Mouse (Mus musculus) embryonic fibroblast, embryonic 13.5 days (primary cell): ENCODE results near the gene Pard3b. TPM values are rescaled to one million over a fixed set of nuclear protein-coding genes. Genes with fewer than 3 reads are reported as not detected.

ENCODE experiments used
- H3K27ac ChIP-seq: 2 replicates; pipeline ENCODE4 v1.5.1; 2012; ENCODE audit warnings: low read length, control low read depth, inconsistent platforms; ENCODE audit not compliant: insufficient read depth
- H3K4me1 ChIP-seq: 2 replicates; pipeline ENCODE4 v1.6.1; 2011; ENCODE audit warnings: low read length; ENCODE audit not compliant: control insufficient read depth, insufficient read depth
- H3K4me3 ChIP-seq: 2 replicates; pipeline ENCODE4 v1.5.1; 2011; ENCODE audit warnings: mild to moderate bottlenecking, control low read depth, low read length; ENCODE audit not compliant: insufficient read depth
- CTCF ChIP-seq: IDR thresholded peaks from 2 replicates; pipeline ENCODE4 v1.5.1; 2011; ENCODE audit warnings: mild to moderate bottlenecking, control low read depth, low read length, moderate library complexity, borderline replicate concordance; ENCODE audit not compliant: insufficient read depth
- POLR2A ChIP-seq: IDR thresholded peaks from 2 replicates; pipeline ENCODE4 v1.6.1; 2011; ENCODE audit warnings: low read depth, mild to moderate bottlenecking, control low read depth, low read length, moderate library complexity
- polyA plus RNA-seq: library from polyadenylated mRNA; stranded (reverse); fragments of >200 nt; gene quantifications from 2 replicates; pipeline ENCODE4 v1.2.4, GENCODE M21; 2011; ENCODE audit warnings: low read depth; ENCODE audit not compliant: missing spikeins, insufficient read length

The Pard3b gene
- polyA plus RNA-seq, 1 experiment, result 6.9 TPM

- Histone ChIP-seq H3K4me3 (no peak overlapping the region), H3K27ac (no peak overlapping the region), H3K4me1 (no peaks in the 10 kb centered on the region)
- TF ChIP-seq CTCF, result no peak
- TF ChIP-seq POLR2A, result no peak
Observed at GRCm38 (mm10) chr1:61747481-61747880, 108.9 kb downstream of the Pard3b start.

DNA sequence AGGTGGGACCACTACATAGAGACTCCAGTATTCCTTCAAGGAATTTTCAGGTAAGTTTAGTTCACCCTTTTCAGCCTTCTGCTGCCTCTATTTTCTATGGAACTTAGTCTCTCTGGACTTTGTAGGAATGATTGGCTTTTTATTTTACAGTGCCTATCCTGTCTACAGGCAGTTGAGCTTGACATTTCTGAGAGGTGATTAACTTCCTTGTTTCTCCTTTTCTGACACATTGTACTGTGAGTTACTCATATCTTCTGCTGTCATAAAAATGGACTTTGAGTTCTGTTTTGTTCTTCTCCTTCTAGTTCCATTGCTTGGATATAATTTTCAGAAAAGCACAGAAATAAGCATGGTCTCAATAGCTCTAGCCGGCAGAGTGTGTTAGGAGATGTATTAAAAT lies 112.4 kb downstream of the Pard3b start:
- TF ChIP-seq POLR2A (no peak), CTCF (no peak)
- no peak overlapping the region for H3K27ac ChIP-seq
- no peak overlapping the region for H3K4me3 ChIP-seq

DNA sequence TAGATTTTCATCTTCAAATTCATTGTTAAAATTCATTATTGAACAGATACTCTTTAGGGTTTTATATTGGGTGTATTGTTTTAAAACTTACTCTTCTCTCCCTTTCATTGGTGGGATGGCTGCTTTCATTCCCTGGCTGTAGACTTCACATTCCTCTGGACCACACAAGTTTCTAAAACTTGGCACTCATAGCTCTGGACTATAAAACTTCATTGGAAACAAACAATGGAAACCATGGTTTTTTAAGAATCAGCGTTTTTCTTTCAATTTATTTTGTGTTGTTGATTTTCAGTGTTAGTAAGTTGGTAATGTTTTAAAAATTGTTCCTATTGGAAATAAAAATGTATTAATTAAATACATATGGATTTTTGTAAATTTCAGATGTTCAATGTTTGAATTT lies 118.1 kb downstream of the Pard3b start:
- TF ChIP-seq CTCF, result no peak
- TF ChIP-seq POLR2A, result no peak
- H3K4me1 ChIP-seq, result no peaks in the 10 kb centered on the region
- no peak overlapping the region for H3K27ac ChIP-seq
- H3K4me3 ChIP-seq, result no peak overlapping the region

More for the DNA sequence above, 112.4 kb downstream of the Pard3b start:
- H3K4me1 ChIP-seq, result no peaks in the 10 kb centered on the region

DNA sequence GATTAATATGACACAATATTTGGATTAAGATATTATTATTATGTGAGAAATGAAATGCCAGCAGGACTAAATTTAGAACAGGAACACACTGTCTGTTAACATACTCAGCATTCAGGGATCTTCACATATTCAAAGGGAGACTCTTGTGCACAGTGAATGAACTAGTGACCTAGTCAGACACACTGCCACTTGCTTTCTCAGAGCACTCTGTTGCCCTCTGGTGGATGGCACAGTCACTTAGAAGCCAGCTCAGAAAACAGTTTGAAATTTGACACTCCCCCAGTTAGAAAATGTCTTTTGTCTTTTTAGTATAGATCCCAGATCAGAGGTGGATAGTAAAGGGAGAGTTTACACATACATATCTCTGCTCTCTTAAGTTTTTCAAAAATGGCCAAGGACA lies 132.6 kb downstream of the Pard3b start:
- H3K27ac ChIP-seq, result no peak overlapping the region
- no peak overlapping the region for H3K4me3 ChIP-seq
- no peaks in the 10 kb centered on the region for H3K4me1 ChIP-seq
- peak; percentile 82; the same call in 1 of the 2 replicates for TF ChIP-seq CTCF
- TF ChIP-seq POLR2A, result no peak

- TF ChIP-seq CTCF (no peak), POLR2A (no peak)
- Histone ChIP-seq H3K4me3 (no peak overlapping the region), H3K27ac (no peak overlapping the region), H3K4me1 (no peaks in the 10 kb centered on the region)
Observed at GRCm38 (mm10) chr1:61778731-61779130, 140.1 kb downstream of the Pard3b start.

DNA sequence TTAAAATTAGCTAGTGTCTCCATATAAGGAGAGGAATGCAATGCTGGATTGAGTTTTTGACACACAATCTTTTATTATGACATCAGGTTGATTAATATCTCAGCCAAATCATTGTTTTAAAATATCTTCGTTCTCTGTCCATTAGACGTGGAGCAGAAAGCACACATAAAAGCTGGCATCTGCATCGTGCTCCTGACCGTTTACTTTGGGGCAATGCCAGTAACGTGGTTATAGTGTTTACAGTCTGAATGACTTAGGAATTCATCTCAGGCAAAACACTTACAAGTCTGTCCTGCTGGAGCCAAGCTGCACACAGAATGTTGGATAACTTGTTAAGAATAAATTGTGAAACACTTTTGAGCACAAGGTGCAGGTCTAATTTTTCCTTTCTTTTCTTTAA lies 141.3 kb downstream of the Pard3b start:
- Histone ChIP-seq H3K4me3 (no peak overlapping the region), H3K4me1 (no peaks in the 10 kb centered on the region), H3K27ac (no peak overlapping the region)
- TF ChIP-seq POLR2A (no peak), CTCF (no peak)

DNA sequence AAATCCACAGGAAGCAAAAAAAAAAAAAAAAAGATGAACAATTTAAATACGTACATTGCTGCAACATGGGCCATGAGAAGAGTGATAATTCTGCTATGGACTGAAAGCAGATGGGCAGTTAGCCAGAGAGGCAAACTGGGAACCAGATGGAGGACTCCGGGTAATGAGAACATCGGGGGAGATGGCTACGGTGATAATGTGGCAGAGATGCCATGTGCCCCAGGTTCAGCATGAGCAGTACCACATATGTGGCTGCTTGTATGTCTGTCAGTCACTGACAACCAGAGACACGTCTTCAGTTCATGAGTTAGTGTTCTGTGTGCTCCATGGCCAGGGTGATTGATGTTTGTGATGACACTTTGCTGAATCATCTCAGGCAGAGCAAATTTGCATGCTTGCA lies 157.7 kb downstream of the Pard3b start:
- H3K4me1 ChIP-seq, result no peaks in the 10 kb centered on the region
- H3K4me3 ChIP-seq, result no peak overlapping the region
- H3K27ac ChIP-seq, result no peak overlapping the region
- no peak for TF ChIP-seq POLR2A
- no peak for TF ChIP-seq CTCF

GRCm38 (mm10) chr1:61820213-61820612 lies 181.6 kb downstream of the Pard3b start:
- Histone ChIP-seq H3K4me3 (no peak overlapping the region), H3K4me1 (no peaks in the 10 kb centered on the region), H3K27ac (no peak overlapping the region)
- TF ChIP-seq POLR2A, result no peak
- TF ChIP-seq CTCF, result no peak

GRCm38 (mm10) chr1:61825560-61826191 lies 187.1 kb downstream of the Pard3b start:
- TF ChIP-seq POLR2A (no peak), CTCF (no peak)

DNA sequence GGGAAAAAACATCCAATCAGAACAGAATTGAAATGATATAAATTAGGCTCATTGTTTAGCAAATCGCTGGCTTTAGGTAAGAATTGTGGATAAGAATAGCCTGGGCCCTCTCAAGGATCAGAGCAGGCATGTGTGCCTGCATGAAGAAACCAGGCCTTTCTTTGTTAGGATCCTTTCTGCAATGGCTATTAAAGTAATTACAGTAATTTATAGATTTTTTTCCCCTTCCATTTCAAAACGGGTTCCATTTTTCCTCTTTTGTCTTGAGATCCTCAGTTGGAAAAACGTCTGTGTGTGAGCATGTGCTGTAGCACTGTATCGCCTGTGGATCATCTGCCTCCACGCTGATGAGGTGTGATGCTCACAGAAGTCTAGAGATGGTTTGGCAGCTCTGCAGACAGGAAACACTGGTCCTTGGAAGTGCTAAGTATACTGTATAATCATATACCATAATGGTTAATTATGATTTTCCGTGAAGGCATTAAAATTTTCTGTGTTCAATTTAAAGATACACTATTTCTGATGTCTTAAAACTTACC lies 198.5 kb downstream of the Pard3b start:
- H3K4me1 ChIP-seq, result no peaks in the 10 kb centered on the region
- no peak overlapping the region for H3K4me3 ChIP-seq
- no peak for TF ChIP-seq CTCF
- H3K27ac ChIP-seq, result no peak overlapping the region

More at GRCm38 (mm10) chr1:61825560-61826191, 187.1 kb downstream of the Pard3b start:
- H3K27ac ChIP-seq, result no peak overlapping the region
- no peaks in the 10 kb centered on the region for H3K4me1 ChIP-seq
- no peak overlapping the region for H3K4me3 ChIP-seq
